15 mouse cellular contexts compared by ENCODE assay signal in the genomic region with DNA sequence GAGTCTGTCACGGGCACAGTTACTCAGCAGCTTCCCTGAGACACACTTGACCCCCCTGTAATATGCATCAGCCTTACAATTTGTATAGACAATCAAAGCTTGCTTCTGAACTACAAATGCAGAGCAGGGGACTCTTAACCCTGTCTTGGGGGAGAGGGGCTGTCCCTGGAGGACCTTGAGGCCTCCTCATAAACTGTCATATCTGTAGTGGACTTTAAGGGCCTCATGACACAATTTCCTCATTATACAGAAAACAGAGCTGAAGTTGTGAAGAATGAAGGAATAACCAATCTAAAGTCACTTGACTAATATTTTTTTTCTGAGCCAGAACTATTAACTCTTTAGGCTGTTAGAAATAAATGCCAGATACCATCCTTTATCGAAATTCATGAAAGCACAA.
DNase-seq lines count a peak whose midpoint lies in the region; ATAC-seq and TF ChIP-seq lines count a peak whose summit lies in the region.
"Had no signal": no experiment of that assay in that cellular context is flagged by ENCODE, and none has a peak within 500 bp of the region (broad histone marks: within the 10 kb centered on the region; RNA-seq: fewer than 3 reads in every experiment).

No protein-coding gene starts in this region.

- 0 out of 2 replicates have a peak overlapping the region, but pooled peaks have one; percentile 6 for H3K9ac ChIP-seq in heart, postnatal 0 days (replicated peaks; ENCODE audit: low read depth, low read length)
- H3K9ac ChIP-seq in hindbrain, embryonic 15.5 days, result 0 out of 2 replicates have a peak overlapping the region, but pooled peaks have one; percentile 21
- H3K9ac ChIP-seq in midbrain, embryonic 16.5 days (ENCODE audit: low read depth, low read length), result peak overlapping the region; percentile 45
- H3K9ac ChIP-seq: lung, embryonic 15.5 days had no signal

- H3K36me3 ChIP-seq in heart, postnatal 0 days (replicated peaks; ENCODE audit: control insufficient read depth, insufficient read depth, low read length), result peaks cover 50% of the 10 kb centered on the region
- H3K36me3 ChIP-seq in heart, embryonic 10.5 days, result peaks cover 21% of the 10 kb centered on the region
- H3K36me3 ChIP-seq in hindbrain, embryonic 15.5 days, result peaks cover 16% of the 10 kb centered on the region; the same call in 1 of the 2 replicates
- H3K36me3 ChIP-seq in midbrain, embryonic 16.5 days (ENCODE audit: control insufficient read depth, insufficient read depth, low read length), result peaks cover 3% of the 10 kb centered on the region; the same call in 1 of the 2 replicates

- H3K4me2 ChIP-seq in heart, postnatal 0 days (ENCODE audit: low read depth, low read length), result no peak overlapping the region
- H3K4me2 ChIP-seq in hindbrain, embryonic 15.5 days, result peak overlapping the region; percentile 36
- H3K4me2 ChIP-seq in midbrain, embryonic 16.5 days (ENCODE audit: low read length), result peak overlapping the region; percentile 60
- H3K4me2 ChIP-seq: lung, embryonic 15.5 days had no signal

- intact Hi-C loops in gastrocnemius, postnatal 36 days (cut with DNase I), result no loop called here

- 82% methylated on average over 2 of the region's 2 CpGs for WGBS in heart, postnatal 0 days
- 77% methylated on average over 2 of the region's 2 CpGs for WGBS in heart, embryonic 10.5 days
- WGBS in hindbrain, embryonic 15.5 days, result 52% methylated on average over 2 of the region's 2 CpGs
- WGBS in midbrain, embryonic 16.5 days, result 44% methylated on average over 2 of the region's 2 CpGs

- no peak for DNase-seq in heart, postnatal 0 days (ENCODE audit: low spot score)
- no peak for DNase-seq in heart, embryonic 10.5 days (ENCODE audit: low spot score)
- no peak for DNase-seq in cerebellum, postnatal 36 days
- no peak for DNase-seq in gastrocnemius, postnatal 36 days
- DNase-seq: adrenal gland, adult 8-10 months; cerebellum, adult 9-10 months; kidney, postnatal 14 days; layer of hippocampus, adult 9-11 months; right cerebral cortex, postnatal 4 days had no signal

- no peak for TF ChIP-seq CTCF in heart, postnatal 0 days (IDR thresholded peaks at IDR 0.05; ENCODE audit: low read depth)
- no peak for TF ChIP-seq CTCF in cortical plate, adult 2 months (IDR thresholded peaks at IDR 0.05; ENCODE audit: extremely low read depth, insufficient read depth, low read length)

- H3K4me1 ChIP-seq in heart, postnatal 0 days (ENCODE audit: control insufficient read depth, insufficient read depth), result peaks cover 6% of the 10 kb centered on the region
- peaks cover 15% of the 10 kb centered on the region for H3K4me1 ChIP-seq in heart, embryonic 10.5 days
- H3K4me1 ChIP-seq in cortical plate, adult 2 months (ENCODE audit: control insufficient read depth, insufficient read depth, low read length), result peaks cover 18% of the 10 kb centered on the region
- H3K4me1 ChIP-seq in hindbrain, embryonic 15.5 days (replicated peaks), result peaks cover 58% of the 10 kb centered on the region
- peaks cover 47% of the 10 kb centered on the region for H3K4me1 ChIP-seq in midbrain, embryonic 16.5 days (ENCODE audit: control insufficient read depth, insufficient read depth, low read length)

- no peak for TF ChIP-seq POLR2A in cortical plate, adult 2 months (IDR thresholded peaks at IDR 0.05; ENCODE audit: extremely low read depth, insufficient read depth, low read length)

- H3K9me3 ChIP-seq in heart, postnatal 0 days (replicated peaks; ENCODE audit: control insufficient read depth, low read length), result no peaks in the 10 kb centered on the region
- no peaks in the 10 kb centered on the region for H3K9me3 ChIP-seq in heart, embryonic 10.5 days
- no peaks in the 10 kb centered on the region for H3K9me3 ChIP-seq in hindbrain, embryonic 15.5 days
- no peaks in the 10 kb centered on the region for H3K9me3 ChIP-seq in midbrain, embryonic 16.5 days (replicated peaks; ENCODE audit: control insufficient read depth, low read length, poor library complexity, severe bottlenecking)
- H3K9me3 ChIP-seq: lung, embryonic 15.5 days; megakaryocyte, embryonic 14.5 days had no signal

- H3K4me3 ChIP-seq in heart, postnatal 0 days (ENCODE audit: low read depth, low read length), result no peak overlapping the region
- H3K4me3 ChIP-seq in heart, embryonic 10.5 days, result no peak overlapping the region
- peak overlapping the region; percentile 81; the same call in 1 of the 2 replicates for H3K4me3 ChIP-seq in cortical plate, adult 2 months (ENCODE audit: insufficient read depth, low read length)
- 0 out of 2 replicates have a peak overlapping the region, but pooled peaks have one; percentile 24 for H3K4me3 ChIP-seq in hindbrain, embryonic 15.5 days
- peak overlapping the region; percentile 37; the same call in 1 of the 2 replicates for H3K4me3 ChIP-seq in midbrain, embryonic 16.5 days (ENCODE audit: low read depth, low read length)
- H3K4me3 ChIP-seq: lung, embryonic 15.5 days; megakaryocyte, embryonic 14.5 days had no signal

- H3K27me3 ChIP-seq in heart, postnatal 0 days (ENCODE audit: control insufficient read depth, insufficient read depth, low read length), result no peaks in the 10 kb centered on the region
- no peaks in the 10 kb centered on the region for H3K27me3 ChIP-seq in heart, embryonic 10.5 days (ENCODE audit: insufficient read depth, poor library complexity, severe bottlenecking)
- no peaks in the 10 kb centered on the region for H3K27me3 ChIP-seq in hindbrain, embryonic 15.5 days
- no peaks in the 10 kb centered on the region for H3K27me3 ChIP-seq in midbrain, embryonic 16.5 days (ENCODE audit: control insufficient read depth, insufficient read depth, low read depth, low read length)
- H3K27me3 ChIP-seq: lung, embryonic 15.5 days; megakaryocyte, embryonic 14.5 days had no signal

- ATAC-seq in heart, postnatal 0 days (ENCODE audit: insufficient read depth, low read depth), result no peak
- no peak for ATAC-seq in hindbrain, embryonic 15.5 days (ENCODE audit: low FRiP score, low read depth)
- no peak for ATAC-seq in midbrain, embryonic 16.5 days
- ATAC-seq: intestine, postnatal 0 days had no signal

- 0 out of 2 replicates have a peak overlapping the region, but pooled peaks have one; percentile 3 for H3K27ac ChIP-seq in heart, postnatal 0 days (ENCODE audit: low read depth)
- H3K27ac ChIP-seq in heart, embryonic 10.5 days, result no peak overlapping the region
- H3K27ac ChIP-seq in cortical plate, adult 2 months (ENCODE audit: insufficient read depth, low read length), result peak overlapping the region; percentile 88; the same call in 1 of the 2 replicates
- peak overlapping the region; percentile 59 for H3K27ac ChIP-seq in hindbrain, embryonic 15.5 days (replicated peaks)
- peak overlapping the region; percentile 76 for H3K27ac ChIP-seq in midbrain, embryonic 16.5 days (ENCODE audit: low read length)
- H3K27ac ChIP-seq: lung, embryonic 15.5 days had no signal

- TF ChIP-seq EP300 in heart, postnatal 0 days (IDR thresholded peaks at IDR 0.05; ENCODE audit: low read depth), result no peak

Comparison
In these comparisons a context has a peak if more than half of its experiments do, and no peak if none do; other contexts are left out.
1. H3K4me3 ChIP-seq: peak in cortical plate, adult 2 months (single experiment), hindbrain, embryonic 15.5 days (single experiment) and midbrain, embryonic 16.5 days (single experiment); none in heart, postnatal 0 days (single experiment) and heart, embryonic 10.5 days (single experiment).
2. Peak in every context shown above with its lines, with median percentiles within 50 percentile points of each other: H3K9ac ChIP-seq.